9 mouse cellular contexts compared by ENCODE assay signal in the genomic region with DNA sequence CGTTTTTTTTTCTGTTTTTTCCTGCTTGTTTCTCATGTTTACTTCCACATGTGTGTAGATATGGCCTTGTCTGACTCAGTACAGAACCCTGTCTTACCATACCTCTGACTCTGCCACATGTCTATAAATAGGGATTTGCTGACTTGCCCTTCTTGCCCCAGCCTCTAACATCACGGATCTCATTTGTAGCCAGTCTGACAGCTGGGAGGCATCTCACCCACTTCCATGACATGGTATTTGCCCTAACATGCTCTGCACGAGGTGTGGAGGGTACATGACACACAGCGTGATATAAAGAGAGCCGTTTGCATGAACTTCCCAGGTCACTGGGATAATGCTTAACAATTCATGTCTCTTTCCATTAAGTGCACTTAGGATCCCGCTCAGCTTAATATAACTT.
DNase-seq lines count a peak whose midpoint lies in the region; ATAC-seq and TF ChIP-seq lines count a peak whose summit lies in the region.
"Had no signal": no experiment of that assay in that cellular context is flagged by ENCODE, and none has a peak within 500 bp of the region (broad histone marks: within the 10 kb centered on the region; RNA-seq: fewer than 3 reads in every experiment).

No protein-coding gene starts in this region.

- TF ChIP-seq POLR2A in embryonic fibroblast, embryonic 13.5 days (IDR thresholded peaks at IDR 0.05; ENCODE audit: low read depth, low read length), result no peak

- H3K36me3 ChIP-seq in hindbrain, embryonic 10.5 days, result no peaks in the 10 kb centered on the region
- no peaks in the 10 kb centered on the region for H3K36me3 ChIP-seq in hindbrain, embryonic 11.5 days (ENCODE audit: control insufficient read depth, insufficient read depth, low read length)
- no peaks in the 10 kb centered on the region for H3K36me3 ChIP-seq in embryonic facial prominence, embryonic 11.5 days (replicated peaks; ENCODE audit: control insufficient read depth, insufficient read depth, low read depth, low read length)
- H3K36me3 ChIP-seq in lung, embryonic 16.5 days (ENCODE audit: control insufficient read depth, insufficient read depth, low read length), result no peaks in the 10 kb centered on the region

- H3K4me2 ChIP-seq in hindbrain, embryonic 11.5 days (replicated peaks; ENCODE audit: low read depth, low read length), result no peak overlapping the region
- no peak overlapping the region for H3K4me2 ChIP-seq in embryonic facial prominence, embryonic 11.5 days (ENCODE audit: low read depth, low read length)
- H3K4me2 ChIP-seq in lung, embryonic 16.5 days (ENCODE audit: low read depth, low read length), result no peak overlapping the region

- H3K4me1 ChIP-seq in hindbrain, embryonic 10.5 days (replicated peaks), result no peaks in the 10 kb centered on the region
- H3K4me1 ChIP-seq in hindbrain, embryonic 11.5 days (replicated peaks; ENCODE audit: control insufficient read depth, insufficient read depth, low read length), result no peaks in the 10 kb centered on the region
- H3K4me1 ChIP-seq in embryonic facial prominence, embryonic 11.5 days (ENCODE audit: control insufficient read depth, insufficient read depth, low read length), result no peaks in the 10 kb centered on the region
- H3K4me1 ChIP-seq in embryonic fibroblast, embryonic 13.5 days (ENCODE audit: control insufficient read depth, insufficient read depth, low read length), result peaks cover 9% of the 10 kb centered on the region
- peaks cover 12% of the 10 kb centered on the region for H3K4me1 ChIP-seq in lung, embryonic 16.5 days (replicated peaks; ENCODE audit: control insufficient read depth, insufficient read depth, low read length)

- WGBS in hindbrain, embryonic 10.5 days, result 76% methylated on average over 6 of the region's 6 CpGs
- WGBS in hindbrain, embryonic 11.5 days, result 78% methylated on average over 6 of the region's 6 CpGs
- 64% methylated on average over 6 of the region's 6 CpGs for WGBS in embryonic facial prominence, embryonic 11.5 days
- WGBS in lung, embryonic 16.5 days, result 23% methylated on average over 6 of the region's 6 CpGs

- 0 out of 2 replicates have a peak overlapping the region, but pooled peaks have one; percentile 35 for H3K27ac ChIP-seq in hindbrain, embryonic 10.5 days
- H3K27ac ChIP-seq in hindbrain, embryonic 11.5 days (ENCODE audit: low read depth, low read length), result no peak overlapping the region
- 0 out of 2 replicates have a peak overlapping the region, but pooled peaks have one; percentile 28 for H3K27ac ChIP-seq in embryonic facial prominence, embryonic 11.5 days (replicated peaks; ENCODE audit: low read depth, low read length)
- peak overlapping the region; percentile 94 for H3K27ac ChIP-seq in embryonic fibroblast, embryonic 13.5 days (ENCODE audit: insufficient read depth, low read length)
- peak overlapping the region; percentile 16; the same call in 1 of the 2 replicates for H3K27ac ChIP-seq in lung, embryonic 16.5 days (ENCODE audit: low read length)
- no peak overlapping the region for H3K27ac ChIP-seq in gastrocnemius, adult 2 months

- no peak for ATAC-seq in hindbrain, embryonic 11.5 days (ENCODE audit: low FRiP score)
- no peak; the same call in 1 of the 2 replicates for ATAC-seq in embryonic facial prominence, embryonic 11.5 days (replicated peaks; ENCODE audit: insufficient number of reproducible peaks, low FRiP score, low TSS enrichment, low read depth)
- ATAC-seq in lung, embryonic 16.5 days (ENCODE audit: low read depth), result peak; percentile 80
- ATAC-seq: hindbrain, embryonic 16.5 days had no signal

- H3K27me3 ChIP-seq in hindbrain, embryonic 10.5 days (ENCODE audit: insufficient read depth, poor library complexity, severe bottlenecking), result no peaks in the 10 kb centered on the region
- H3K27me3 ChIP-seq in hindbrain, embryonic 11.5 days (ENCODE audit: control insufficient read depth, insufficient read depth, low read length), result no peaks in the 10 kb centered on the region
- no peaks in the 10 kb centered on the region for H3K27me3 ChIP-seq in embryonic facial prominence, embryonic 11.5 days (ENCODE audit: control insufficient read depth, insufficient read depth, low read length)
- no peaks in the 10 kb centered on the region for H3K27me3 ChIP-seq in lung, embryonic 16.5 days (ENCODE audit: control insufficient read depth, insufficient read depth, low read depth, low read length)

- H3K4me3 ChIP-seq in hindbrain, embryonic 10.5 days, result no peak overlapping the region
- no peak overlapping the region for H3K4me3 ChIP-seq in hindbrain, embryonic 11.5 days (ENCODE audit: low read depth, low read length)
- no peak overlapping the region for H3K4me3 ChIP-seq in embryonic facial prominence, embryonic 11.5 days (ENCODE audit: low read depth, low read length)
- no peak overlapping the region for H3K4me3 ChIP-seq in embryonic fibroblast, embryonic 13.5 days (ENCODE audit: insufficient read depth, low read length)
- H3K4me3 ChIP-seq in lung, embryonic 16.5 days (ENCODE audit: low read length), result no peak overlapping the region
- no peak overlapping the region for H3K4me3 ChIP-seq in gastrocnemius, adult 2 months

- no peak for DNase-seq in hindbrain, embryonic 10.5 days (ENCODE audit: low spot score)
- DNase-seq in hindbrain, embryonic 11.5 days (ENCODE audit: low spot score), result no peak
- DNase-seq in embryonic facial prominence, embryonic 11.5 days (ENCODE audit: low spot score), result no peak
- DNase-seq in cerebellum, postnatal 25 days, result no peak
- DNase-seq in gastrocnemius, adult 2 months, result no peak
- DNase-seq: adrenal gland, adult 8-10 months had no signal

- intact Hi-C loops in gastrocnemius, adult 2 months (cut with DNase I), result no loop called here

- no peak for TF ChIP-seq CTCF in embryonic fibroblast, embryonic 13.5 days (IDR thresholded peaks at IDR 0.05; ENCODE audit: borderline replicate concordance, insufficient read depth, low read length)
- no peak for TF ChIP-seq CTCF in gastrocnemius, adult 2 months (IDR thresholded peaks at IDR 0.05)

- no peak overlapping the region for H3K9ac ChIP-seq in hindbrain, embryonic 11.5 days (ENCODE audit: low read depth, low read length)
- H3K9ac ChIP-seq in embryonic facial prominence, embryonic 11.5 days (replicated peaks; ENCODE audit: low read length), result no peak overlapping the region
- no peak overlapping the region for H3K9ac ChIP-seq in lung, embryonic 16.5 days (ENCODE audit: low read length)

- no peaks in the 10 kb centered on the region for H3K9me3 ChIP-seq in hindbrain, embryonic 10.5 days
- H3K9me3 ChIP-seq in hindbrain, embryonic 11.5 days (ENCODE audit: control insufficient read depth, low read length), result no peaks in the 10 kb centered on the region
- H3K9me3 ChIP-seq in embryonic facial prominence, embryonic 11.5 days (replicated peaks; ENCODE audit: control insufficient read depth, low read length), result no peaks in the 10 kb centered on the region
- H3K9me3 ChIP-seq in lung, embryonic 16.5 days (ENCODE audit: control insufficient read depth, low read length), result no peaks in the 10 kb centered on the region

Comparison
In these comparisons a context has a peak if more than half of its experiments do, and no peak if none do; other contexts are left out.
1. H3K27ac ChIP-seq: peak in hindbrain, embryonic 10.5 days (single experiment), embryonic facial prominence, embryonic 11.5 days (single experiment), embryonic fibroblast, embryonic 13.5 days (single experiment) and lung, embryonic 16.5 days (single experiment); none in hindbrain, embryonic 11.5 days (single experiment) and gastrocnemius, adult 2 months (single experiment).